Mouse (Mus musculus): ENCODE data around the gene Dhps. TPM values are rescaled to one million over a fixed set of nuclear protein-coding genes. Genes with fewer than 3 reads are reported as not detected.
A peak's percentile ranks its signal among the peaks of the same experiment; 100 is the strongest.
"Not testable (repeated sequence)": the region's sequence is repeated elsewhere in the genome, so short reads cannot be mapped to it uniquely, and the experiment has no call there.

The Dhps gene
- total RNA-seq, 2 experiments from 2014 or later = 40.0 to 40.5 TPM

DNA sequence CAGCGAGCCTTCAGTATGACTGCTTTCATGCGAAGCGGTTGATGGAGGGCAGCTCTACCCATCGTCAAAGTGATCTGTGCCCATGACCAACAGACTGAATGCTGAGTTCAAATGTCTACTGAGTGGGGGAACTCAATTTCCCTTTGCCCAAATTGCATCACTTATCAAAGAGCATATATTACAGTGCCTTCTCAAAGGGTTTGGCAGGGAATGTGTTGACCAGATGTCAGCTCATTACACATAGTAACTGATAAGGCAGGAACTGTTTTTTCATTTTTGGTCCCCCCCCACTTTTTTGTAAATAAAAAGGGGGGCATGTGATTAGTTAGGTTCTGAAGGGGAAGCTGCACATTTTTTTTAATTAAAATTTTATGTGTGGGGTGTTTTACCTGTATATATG lies 9.0 kb upstream of the Dhps start:
- no peak for DNase-seq

DNA sequence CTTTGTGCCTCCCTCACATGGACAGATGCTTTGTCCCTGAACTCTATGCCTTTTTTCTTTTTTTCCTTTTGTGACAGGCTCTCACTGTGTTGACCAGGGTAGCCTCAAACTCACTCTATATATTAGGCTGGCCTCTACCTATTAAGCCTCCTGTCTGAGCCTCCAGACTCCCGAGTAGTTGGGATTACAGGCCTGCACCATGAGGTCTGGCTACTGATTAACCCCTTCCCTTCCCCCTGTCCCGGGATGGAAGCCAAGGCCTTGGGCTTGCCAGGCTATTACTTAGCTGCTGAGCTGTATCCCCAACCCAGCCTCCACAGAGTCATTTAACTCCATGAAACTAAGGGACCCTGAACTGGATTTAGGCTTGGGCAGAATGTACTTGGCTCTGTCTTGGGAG lies 6.3 kb upstream of the Dhps start:
- no peak for DNase-seq

DNA sequence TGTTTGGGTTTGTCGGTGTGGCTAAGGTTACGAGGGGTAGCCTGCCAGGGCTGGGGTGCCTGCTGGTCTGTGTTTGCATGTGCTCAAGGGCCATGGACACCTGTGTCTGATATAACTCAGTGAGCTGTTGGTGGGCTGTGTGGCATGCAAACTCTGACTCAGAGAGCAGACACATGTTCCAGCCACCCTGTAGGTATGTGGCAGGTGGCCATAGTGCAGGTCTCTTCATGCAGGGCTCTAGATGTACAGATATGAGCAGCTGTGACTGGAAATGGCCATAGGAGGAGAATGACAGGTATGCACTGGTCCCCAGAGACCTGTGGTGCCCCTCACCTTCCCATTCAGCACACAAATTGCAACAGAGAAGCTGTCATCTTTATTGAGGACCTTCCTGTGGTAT lies 4.4 kb upstream of the Dhps start:
- DNase-seq = no peak

DNA sequence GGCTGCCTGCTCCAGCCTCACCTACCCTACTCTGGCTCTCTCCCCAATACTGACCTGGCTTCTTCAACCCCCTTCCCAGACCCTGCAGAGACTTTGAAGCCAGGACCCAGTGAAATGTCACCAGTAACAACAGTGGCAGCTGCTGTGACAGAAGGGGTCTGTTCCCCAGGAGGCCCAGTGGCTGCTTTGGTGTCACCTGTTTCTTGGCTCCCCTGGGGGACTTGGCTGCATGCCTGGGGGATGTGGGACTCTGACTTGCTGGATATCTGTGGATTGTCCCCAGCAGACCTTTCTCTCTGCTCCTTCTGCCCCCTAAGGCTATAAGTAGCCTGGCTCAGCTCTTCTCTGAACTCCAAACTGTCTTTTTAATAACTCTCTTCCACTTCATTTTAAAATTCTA lies 3.6 kb upstream of the Dhps start, which contains the start of gene Gm5741:
Gene Gm5741 (minus strand): TSS at position 1 of the 400 bp plus-strand sequence.
- no peak for DNase-seq

GRCm38 (mm10) chr8:85071041-85071440 lies 516 bp upstream of the Dhps start:
- no peak for DNase-seq

GRCm38 (mm10) chr8:85072364-85072929 lies 890 bp downstream of the Dhps start:
- no peak for DNase-seq

DNA sequence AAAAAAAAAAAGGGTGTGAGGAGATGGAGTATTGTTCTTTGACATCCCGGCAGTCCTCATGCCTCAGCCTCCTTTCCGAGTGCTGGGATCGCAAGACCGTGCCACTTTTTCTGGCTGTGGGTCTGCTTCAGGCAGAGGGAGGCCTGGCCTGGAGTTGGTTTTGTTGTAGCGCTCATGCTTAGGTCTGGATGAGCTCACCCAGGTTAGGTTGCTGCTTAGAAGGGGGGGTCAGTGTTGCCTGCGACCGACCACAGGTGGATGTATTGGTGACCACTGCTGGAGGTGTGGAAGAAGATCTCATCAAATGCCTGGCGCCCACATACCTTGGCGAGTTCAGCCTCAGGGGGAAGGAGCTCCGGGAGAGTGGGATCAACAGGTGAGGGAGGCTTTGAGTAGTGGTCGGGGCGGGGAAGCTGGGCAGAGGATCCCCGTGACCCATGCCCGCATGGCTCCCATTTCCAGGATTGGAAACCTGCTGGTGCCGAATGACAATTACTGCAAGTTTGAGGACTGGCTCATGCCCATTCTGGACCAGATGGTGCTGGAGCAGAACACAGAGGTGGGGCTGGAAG lies 1.6 kb downstream of the Dhps start:
- no peak for DNase-seq

GRCm38 (mm10) chr8:85074167-85074566 lies 2.6 kb downstream of the Dhps start:
- DNase-seq = no peak

- no peak for DNase-seq
Observed at GRCm38 (mm10) chr8:85074617-85075016, 3.1 kb downstream of the Dhps start.

GRCm38 (mm10) chr8:85076001-85076400 lies 4.4 kb downstream of the Dhps start:
- peak; percentile 60 for DNase-seq

- DNase-seq = peak; percentile 85
Observed at GRCm38 (mm10) chr8:85076993-85077392, 5.4 kb downstream of the Dhps start.

DNA sequence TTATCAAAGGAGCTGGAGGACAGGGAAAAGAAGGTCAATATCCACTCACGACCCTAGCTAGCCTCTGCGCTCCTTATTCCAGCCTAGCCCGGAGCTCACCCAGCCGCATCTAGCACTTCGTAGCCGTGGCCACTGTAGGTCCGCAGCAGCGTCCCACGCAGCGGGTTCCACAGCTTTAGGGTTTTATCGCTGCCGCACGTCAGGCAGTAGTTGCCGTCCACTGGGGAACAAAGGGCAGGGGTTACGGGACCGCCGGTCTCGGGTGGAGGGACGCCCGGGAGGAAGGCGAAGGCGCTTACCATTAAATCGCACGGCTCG lies 8.6 kb downstream of the Dhps start:
- DNase-seq = no peak

- peak; percentile 68 for DNase-seq
Observed at GRCm38 (mm10) chr8:85080532-85081215, 9.1 kb downstream of the Dhps start, which contains the start of gene Wdr83os. TSS of gene Wdr83os (plus strand) at chr8:85080740.

- DNase-seq = peak; percentile 50
Observed at GRCm38 (mm10) chr8:85081216-85081555, 9.6 kb downstream of the Dhps start, which contains the start of gene Wdr83. TSS of gene Wdr83 (minus strand) at chr8:85081306.

DNA sequence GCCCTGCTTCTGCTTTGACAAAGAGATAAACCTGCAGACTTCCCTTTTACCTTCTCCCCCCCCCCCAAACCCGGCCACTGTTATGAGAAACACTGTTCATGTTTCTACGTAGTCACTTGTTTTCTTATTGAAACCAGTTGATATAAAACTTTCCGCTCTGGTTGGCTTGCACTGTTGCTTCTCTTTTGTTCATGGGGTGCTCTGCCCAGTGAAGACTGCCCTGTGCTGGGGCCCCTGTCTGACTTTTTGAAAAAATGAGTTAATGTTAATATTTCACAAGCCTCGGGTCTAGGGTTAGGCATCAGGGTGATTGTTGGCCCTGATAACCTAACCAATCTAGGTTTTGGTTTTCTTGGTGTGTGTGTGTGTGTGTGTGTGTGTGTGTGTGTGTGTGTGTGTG lies 10.6 kb downstream of the Dhps start:
- DNase-seq = not testable (repeated sequence)

DNA sequence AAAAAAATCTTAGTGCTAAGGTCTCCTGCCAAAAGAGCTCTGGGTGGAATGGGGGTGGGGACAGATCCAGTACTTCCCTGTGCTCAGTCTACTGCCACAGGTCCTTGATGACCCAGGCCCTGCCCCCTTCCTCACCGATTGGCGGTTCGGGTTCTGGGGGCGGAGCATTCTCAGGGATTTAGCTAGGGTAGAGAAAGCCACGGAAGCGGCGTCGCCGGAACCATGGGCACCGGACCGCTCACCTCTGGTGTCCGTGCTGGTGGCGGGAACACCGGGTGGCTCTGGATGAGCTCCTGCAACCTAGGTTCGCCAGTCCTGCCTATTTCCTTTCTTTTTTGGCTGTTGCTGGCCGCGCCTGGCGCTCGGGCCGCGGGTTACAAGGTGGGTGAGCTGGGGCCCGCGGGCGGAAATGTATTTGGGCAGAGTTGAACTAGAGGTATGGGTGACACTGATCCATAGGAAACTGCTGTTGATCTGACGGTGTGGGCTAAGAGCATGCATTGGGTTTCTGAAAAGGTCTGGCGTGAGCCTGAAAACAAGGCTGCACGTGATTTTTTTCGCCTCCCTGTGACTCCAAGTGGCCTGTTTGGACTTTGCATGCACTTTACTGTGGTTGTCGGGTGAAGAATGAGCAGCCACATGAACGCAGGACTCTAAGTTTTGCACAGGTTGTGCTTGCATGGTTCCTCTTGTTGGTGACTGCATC lies 11.7 kb downstream of the Dhps start, which contains the start of gene Man2b1:
Gene Man2b1 (plus strand): TSS at position 163 of the 706 bp plus-strand sequence.
- DNase-seq = peak; percentile 89

GRCm38 (mm10) chr8:85084633-85085032 lies 13.1 kb downstream of the Dhps start:
- no peak for DNase-seq

- DNase-seq = no peak
Observed at GRCm38 (mm10) chr8:85086238-85086637, 14.7 kb downstream of the Dhps start.

DNA sequence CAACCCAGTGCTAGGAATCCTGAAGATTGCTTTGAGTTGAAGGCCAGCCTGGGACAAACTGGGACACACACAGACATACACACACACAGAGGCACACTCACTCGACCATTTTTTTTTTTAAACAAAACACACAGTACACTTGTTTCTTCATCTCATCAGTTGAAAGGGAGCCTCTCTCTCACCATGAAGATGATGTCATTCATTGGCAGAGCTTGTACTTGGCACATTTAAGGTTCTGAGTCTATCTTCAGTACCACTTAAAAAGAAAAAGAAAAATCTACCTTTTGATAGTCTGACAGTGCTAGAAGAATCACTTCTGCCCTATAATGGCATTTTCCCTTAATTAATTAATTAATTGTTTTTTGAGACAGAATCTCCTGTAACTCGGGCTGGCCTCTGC lies 17.2 kb downstream of the Dhps start:
- no peak for DNase-seq

- DNase-seq = no peak
Observed at GRCm38 (mm10) chr8:85090856-85091255, 19.3 kb downstream of the Dhps start.

- DNase-seq = no peak
Observed at GRCm38 (mm10) chr8:85091526-85092090, 20.1 kb downstream of the Dhps start.

DNA sequence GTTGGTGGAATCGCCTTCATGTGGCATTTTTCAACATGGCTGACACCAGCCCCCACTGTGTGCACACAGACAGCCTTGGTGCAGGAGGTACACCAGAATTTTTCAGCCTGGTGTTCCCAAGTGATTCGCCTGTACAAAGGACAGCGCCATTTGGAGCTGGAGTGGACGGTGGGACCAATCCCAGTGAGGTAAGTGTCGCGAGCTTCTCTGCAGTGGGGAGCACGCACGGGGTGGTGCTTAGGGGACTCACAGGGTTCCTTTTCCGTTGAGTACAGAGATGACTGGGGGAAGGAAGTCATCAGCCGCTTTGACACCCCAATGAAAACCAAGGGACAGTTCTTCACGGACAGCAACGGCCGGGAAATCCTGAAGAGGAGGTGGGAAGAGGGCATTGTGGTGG lies 23.5 kb downstream of the Dhps start:
- DNase-seq = no peak

GRCm38 (mm10) chr8:85095566-85095965 lies 24.0 kb downstream of the Dhps start:
- DNase-seq = no peak
